Mouse (Mus musculus) heart, postnatal 0 days (tissue): ENCODE measurements around the gene 1700029I15Rik. TPM values are rescaled to one million over a fixed set of nuclear protein-coding genes. Genes with fewer than 3 reads are reported as not detected.

Source experiments
- ATAC-seq: fragments of 200-750 bp; cut with Nextera tagmentation; 2 replicates; pipeline ENCODE4 v1.8.0; 2017; ENCODE audit warnings: low read depth, moderate number of reproducible peaks, moderate library complexity; ENCODE audit not compliant: insufficient read depth
- DNase-seq: peaks from one replicate; pipeline ENCODE4 v3.0.0-alpha.2; 2016; ENCODE audit warnings: low spot score
- H3K27ac ChIP-seq: fragments of 300-500 bp; sonication (generic); 2 replicates; pipeline ENCODE4 v1.5.1; 2014; ENCODE audit warnings: low read depth, mild to moderate bottlenecking
- H3K27me3 ChIP-seq: fragments of 300-500 bp; sonication (generic); 2 replicates; pipeline ENCODE4 v1.6.1; 2014; ENCODE audit warnings: low read length, mixed read lengths; ENCODE audit not compliant: control insufficient read depth, insufficient read depth
- H3K36me3 ChIP-seq: fragments of 300-500 bp; sonication (generic); replicated peaks from 2 replicates; pipeline ENCODE4 v1.6.1; 2014; ENCODE audit warnings: low read length, mixed read lengths; ENCODE audit not compliant: control insufficient read depth, insufficient read depth
- H3K4me1 ChIP-seq: fragments of 300-500 bp; sonication (generic); 2 replicates; pipeline ENCODE4 v1.6.1; 2014; ENCODE audit warnings: antibody characterized with exemption; ENCODE audit not compliant: control insufficient read depth, insufficient read depth
- H3K4me2 ChIP-seq: fragments of 300-500 bp; sonication (generic); 2 replicates; pipeline ENCODE4 v1.6.1; 2014; ENCODE audit warnings: low read depth, mild to moderate bottlenecking, low read length, moderate library complexity
- H3K4me3 ChIP-seq: fragments of 300-500 bp; sonication (generic); 2 replicates; pipeline ENCODE4 v1.5.1; 2014; ENCODE audit warnings: low read depth, low read length
- H3K9ac ChIP-seq: fragments of 300-500 bp; sonication (generic); replicated peaks from 2 replicates; pipeline ENCODE4 v1.6.1; 2014; ENCODE audit warnings: low read depth, low read length, mixed read lengths
- H3K9me3 ChIP-seq: fragments of 300-500 bp; sonication (generic); replicated peaks from 2 replicates; pipeline ENCODE4 v1.6.1; 2016; ENCODE audit warnings: low read length; ENCODE audit not compliant: control insufficient read depth
- CTCF ChIP-seq: IDR thresholded peaks from 2 replicates; pipeline ENCODE4 v1.5.1; 2016; ENCODE audit warnings: antibody characterized with exemption, control low read depth, low read depth
- EP300 ChIP-seq: IDR thresholded peaks from 2 replicates; pipeline ENCODE4 v1.6.1; 2016; ENCODE audit warnings: antibody characterized with exemption, low read depth
- WGBS: fragments of 180-500 bp; shearing (Covaris S2); extraction: QIAGEN DNeasy Blood & Tissue Kit; methylation state at CpG from one replicate; pipeline ENCODE4 v1.1.7; 2014; 5-methylcytosine and 5-hydroxymethylcytosine counted together
- polyA plus RNA-seq: library from polyadenylated mRNA; unstranded; fragments of >200 nt; fragmentation: Nextera tagmentation; extraction: Ambion mirVana; gene quantifications from 2 replicates; pipeline ENCODE4 v1.2.1, GENCODE M21; 2015
- total RNA-seq: library from RNA; depleted of rRNA; stranded (reverse); fragments of >200 nt; gene quantifications from 2 replicates; pipeline ENCODE4 v1.2.3, GENCODE M21; 2014; ENCODE audit warnings: low replicate concordance; rRNA removed

Gene 1700029I15Rik
- total RNA-seq, result 2.8 and 4.6 TPM in 2 replicates
- 0.56 and 0.87 TPM in 2 replicates for polyA plus RNA-seq

DNA sequence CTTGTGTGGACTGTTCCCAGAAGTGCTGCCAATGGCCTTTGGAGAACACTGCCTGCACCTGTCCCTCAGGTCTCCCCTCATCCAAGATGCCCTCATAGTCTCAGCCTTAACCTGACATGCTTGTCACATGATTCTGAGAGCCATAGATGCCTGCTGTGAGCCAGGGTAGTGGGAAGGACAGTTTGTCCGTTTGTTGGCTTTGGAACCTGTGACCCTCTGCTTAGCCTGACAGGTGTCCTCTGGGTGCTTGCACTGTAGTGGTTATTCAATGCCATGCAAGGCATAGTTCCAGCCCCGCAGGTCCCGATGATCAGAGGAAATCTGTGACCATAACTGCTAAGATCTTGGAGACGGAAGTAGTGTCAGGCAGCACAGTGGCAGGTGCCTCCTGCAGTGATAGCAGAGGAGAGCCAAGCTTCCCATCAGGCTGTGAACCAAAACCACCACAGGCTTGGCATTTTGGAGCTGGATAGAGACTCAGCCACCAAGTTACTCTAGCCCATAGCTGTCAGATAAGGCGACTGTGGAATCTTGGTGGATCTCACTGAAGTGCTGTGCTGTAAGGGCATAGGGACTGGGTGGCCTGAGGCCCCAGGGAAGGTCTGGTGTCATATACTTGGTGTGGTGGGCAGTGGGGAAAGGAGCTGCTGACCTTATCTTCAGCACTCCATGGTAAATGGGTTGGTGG is at the start of gene 1700029I15Rik:
Gene 1700029I15Rik (plus strand): TSS at position 638 of the 688 bp plus-strand sequence.
- WGBS, result 80% methylated on average over 5 of the region's 5 CpGs
- H3K27ac ChIP-seq, result no peak within 1 kb of the TSS
- no peaks in the 10 kb centered on the region for H3K9me3 ChIP-seq
- TF ChIP-seq CTCF (no peak), EP300 (no peak)
- H3K4me3 ChIP-seq, result no peak within 1 kb of the TSS
- no peak within 1 kb of the TSS for H3K9ac ChIP-seq
- ATAC-seq, result no peak
- DNase-seq, result no peak
- no peaks in the 10 kb centered on the region for H3K27me3 ChIP-seq
- peaks cover 60% of the 10 kb centered on the region for H3K36me3 ChIP-seq
- no peak within 1 kb of the TSS for H3K4me2 ChIP-seq
- no peaks in the 10 kb centered on the region for H3K4me1 ChIP-seq

DNA sequence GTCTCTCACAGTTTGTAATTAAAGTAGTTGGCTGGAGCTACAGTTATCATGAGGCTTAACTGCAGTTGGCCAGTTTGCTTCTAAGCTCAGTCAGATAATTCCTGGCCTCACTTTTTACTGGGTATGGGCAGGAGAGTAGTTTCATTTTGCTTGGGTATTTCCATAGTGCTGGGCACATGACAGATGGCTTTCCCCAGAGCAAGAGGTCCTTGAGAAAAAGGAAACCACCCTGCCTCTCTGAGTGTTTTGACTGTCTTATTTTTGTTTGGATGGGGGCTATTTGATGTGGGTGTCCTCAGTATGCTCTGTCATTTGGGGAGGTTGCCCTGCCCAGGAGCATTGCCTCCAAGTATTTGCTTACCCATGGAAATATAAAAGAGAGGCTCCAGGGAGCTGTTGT is 39.9 kb upstream of the 1700029I15Rik start:
- Histone ChIP-seq H3K9me3 (no peaks in the 10 kb centered on the region), H3K27me3 (no peaks in the 10 kb centered on the region), H3K4me2 (no peak overlapping the region), H3K4me3 (no peak overlapping the region), H3K36me3 (peaks cover 38% of the 10 kb centered on the region), H3K27ac (no peak overlapping the region), H3K4me1 (no peaks in the 10 kb centered on the region), H3K9ac (no peak overlapping the region)
- no peak for TF ChIP-seq CTCF
- no peak for TF ChIP-seq EP300
- no peak for ATAC-seq
- no peak for DNase-seq

DNA sequence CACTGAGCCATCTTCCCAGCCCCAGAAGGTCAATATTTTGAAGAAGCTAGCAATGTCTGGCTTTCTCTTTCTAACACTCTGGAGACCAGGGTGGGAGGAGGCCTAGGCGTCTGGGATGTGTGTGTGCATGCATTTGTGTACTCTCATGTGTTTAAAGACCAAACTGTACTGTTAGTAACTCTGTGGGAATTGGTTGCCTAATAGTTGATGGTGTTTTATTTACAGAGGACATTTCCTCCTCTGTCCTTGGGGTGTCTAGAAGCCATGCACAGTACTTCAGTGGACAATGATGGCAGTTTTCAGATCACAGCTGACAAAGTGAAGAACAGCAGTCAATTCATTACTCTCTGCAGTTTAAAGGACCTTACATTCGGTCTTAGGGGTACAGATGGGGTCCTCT is 35.1 kb upstream of the 1700029I15Rik start:
- peaks cover 67% of the 10 kb centered on the region for H3K36me3 ChIP-seq
- 84% methylated on average over 2 of the region's 2 CpGs for WGBS
- ATAC-seq (no peak), DNase-seq (no peak)
- H3K27ac ChIP-seq, result no peak overlapping the region
- no peaks in the 10 kb centered on the region for H3K27me3 ChIP-seq
- no peak overlapping the region for H3K9ac ChIP-seq
- no peak for TF ChIP-seq CTCF
- TF ChIP-seq EP300, result no peak
- no peak overlapping the region for H3K4me2 ChIP-seq
- H3K9me3 ChIP-seq, result no peaks in the 10 kb centered on the region
- no peak overlapping the region for H3K4me3 ChIP-seq
- no peaks in the 10 kb centered on the region for H3K4me1 ChIP-seq

DNA sequence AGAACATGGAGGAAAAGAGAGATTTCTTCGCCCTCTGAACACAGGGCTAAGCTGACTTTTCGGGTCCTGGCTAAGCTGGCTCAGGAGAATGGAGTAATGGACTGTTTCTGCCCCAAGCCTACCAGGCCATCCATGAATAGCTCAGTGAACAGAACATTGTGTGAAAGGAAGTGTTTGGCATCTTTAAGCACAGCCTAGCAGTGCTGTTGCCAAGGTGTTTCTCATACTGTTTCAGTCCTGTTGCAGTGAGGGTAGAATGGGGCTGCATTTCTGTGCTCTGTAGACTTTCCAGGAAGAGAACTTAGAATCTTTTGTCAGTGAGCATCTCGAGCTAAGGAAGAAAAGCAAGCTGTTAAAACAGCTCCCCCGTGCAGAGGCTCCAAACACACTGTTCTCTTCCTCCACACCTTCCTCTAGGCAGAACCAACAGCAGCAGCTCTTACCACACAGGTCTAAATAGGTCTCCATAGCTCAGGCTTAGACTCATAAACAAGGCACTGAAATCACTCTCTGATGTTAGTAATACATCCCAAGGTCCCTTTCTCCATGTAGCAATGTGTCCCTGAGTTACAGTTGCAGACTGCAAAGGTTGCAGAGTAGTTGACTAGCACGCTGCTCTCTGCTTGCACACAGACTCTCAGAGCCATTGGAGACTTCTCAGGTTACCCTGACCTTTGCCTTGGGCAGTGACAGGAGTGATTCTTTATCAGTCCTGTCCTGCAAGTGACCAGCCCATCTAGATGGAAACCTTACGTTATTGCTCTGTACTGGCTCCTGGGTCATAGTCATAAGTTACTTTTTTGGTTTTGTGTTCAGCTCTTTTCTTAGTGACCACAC is 32.5 kb upstream of the 1700029I15Rik start:
- H3K27me3 ChIP-seq, result no peaks in the 10 kb centered on the region
- H3K4me2 ChIP-seq, result no peak overlapping the region
- no peaks in the 10 kb centered on the region for H3K4me1 ChIP-seq
- 78% methylated on average over 6 of the region's 6 CpGs for WGBS
- DNase-seq, result no peak
- H3K9ac ChIP-seq, result no peak overlapping the region
- TF ChIP-seq CTCF (no peak), EP300 (no peak)
- no peaks in the 10 kb centered on the region for H3K9me3 ChIP-seq
- peaks cover 70% of the 10 kb centered on the region for H3K36me3 ChIP-seq
- no peak overlapping the region for H3K27ac ChIP-seq
- no peak for ATAC-seq
- no peak overlapping the region for H3K4me3 ChIP-seq

DNA sequence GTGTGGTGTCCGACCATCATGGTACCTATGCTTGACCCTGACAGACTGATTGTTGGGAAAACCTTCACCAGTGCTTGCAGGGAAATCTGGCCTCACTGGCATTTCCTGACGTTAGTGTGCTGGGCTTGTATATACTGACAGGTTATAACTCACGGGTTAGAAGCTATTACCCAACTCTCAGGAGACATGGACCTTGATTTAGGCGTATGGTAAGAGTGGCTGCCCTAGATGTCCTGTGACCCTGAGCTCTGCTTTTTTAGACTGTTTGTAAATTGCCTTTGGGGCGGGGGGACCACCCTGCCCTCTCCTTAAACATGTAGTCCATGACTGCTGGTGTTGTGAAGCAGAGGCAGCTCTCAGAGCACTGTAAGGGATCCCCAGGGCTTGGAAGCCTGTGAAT is 31.7 kb upstream of the 1700029I15Rik start:
- DNase-seq, result no peak
- no peak for ATAC-seq
- Histone ChIP-seq H3K4me3 (no peak overlapping the region), H3K4me1 (no peaks in the 10 kb centered on the region), H3K27ac (no peak overlapping the region), H3K9ac (no peak overlapping the region), H3K4me2 (no peak overlapping the region), H3K36me3 (peaks cover 62% of the 10 kb centered on the region), H3K27me3 (no peaks in the 10 kb centered on the region), H3K9me3 (no peaks in the 10 kb centered on the region)
- 80% methylated on average over 5 of the region's 5 CpGs for WGBS
- TF ChIP-seq CTCF (no peak), EP300 (no peak)
